Mouse (Mus musculus) intestine, embryonic 14.5 days (tissue): ENCODE data around the gene Araf. TPM values are rescaled to one million over a fixed set of nuclear protein-coding genes. Genes with fewer than 3 reads are reported as not detected.

Experiments used
- microRNA-seq: library from miRNA; unstranded; fragments of <30 nt; microRNA quantifications from one replicate; pipeline ENCODE4, GENCODE M21; 2016
- polyA plus RNA-seq: library from polyadenylated mRNA; unstranded; fragments of >200 nt; fragmentation: Nextera tagmentation; extraction: Ambion mirVana; gene quantifications from 2 replicates; pipeline ENCODE4 v1.2.1, GENCODE M21; 2014

Araf gene
- polyA plus RNA-seq, 1 experiment from 2014 or later = 95.7 TPM

Small RNAs within 50 kb of the gene (microRNA-seq; reads per million reads assigned to microRNA genes)
- gene Gm24824 = not detected
- gene Mir5617 = 0.25 reads per million

Other genes starting within 250 kb of the Araf start
- 9.5 and 10.9 TPM in 2 replicates for gene Rgn, start 248.0 kb upstream of the Araf start, polyA plus RNA-seq
- gene Rbm10, start 180.3 kb upstream of the Araf start, polyA plus RNA-seq = 58.6 and 60.4 TPM in 2 replicates
- gene Ndufb11, start 180.2 kb upstream of the Araf start, polyA plus RNA-seq = 258 and 267 TPM in 2 replicates
- gene Uba1, start 139.5 kb upstream of the Araf start, polyA plus RNA-seq = 189 and 191 TPM in 2 replicates
- gene Cdk16, start 109.9 kb upstream of the Araf start, polyA plus RNA-seq = 74.6 and 81.6 TPM in 2 replicates
- 36.9 and 41.6 TPM in 2 replicates for gene Usp11, start 93.9 kb upstream of the Araf start, polyA plus RNA-seq
- gene Timp1, start 72.4 kb downstream of the Araf start, polyA plus RNA-seq = 29.9 and 34.9 TPM in 2 replicates
- gene Syn1, start 123.2 kb downstream of the Araf start, polyA plus RNA-seq = 2.0 and 2.7 TPM in 2 replicates
- 4.2 and 6.0 TPM in 2 replicates for gene Cfp, start 133.7 kb downstream of the Araf start, polyA plus RNA-seq
- 6.2 and 7.2 TPM in 2 replicates for gene Elk1, start 152.8 kb downstream of the Araf start, polyA plus RNA-seq
- gene Uxt, start 164.2 kb downstream of the Araf start, polyA plus RNA-seq = 53.9 and 56.7 TPM in 2 replicates